Mouse (Mus musculus): ENCODE results near the gene Tatdn3. TPM values are rescaled to one million over a fixed set of nuclear protein-coding genes. Genes with fewer than 3 reads are reported as not detected.
"Not testable (repeated sequence)": the region's sequence is repeated elsewhere in the genome, so short reads cannot be mapped to it uniquely, and the experiment has no call there.

Gene Tatdn3
- polyA plus RNA-seq, 1 experiment from 2014 or later = 14.7 TPM

DNA sequence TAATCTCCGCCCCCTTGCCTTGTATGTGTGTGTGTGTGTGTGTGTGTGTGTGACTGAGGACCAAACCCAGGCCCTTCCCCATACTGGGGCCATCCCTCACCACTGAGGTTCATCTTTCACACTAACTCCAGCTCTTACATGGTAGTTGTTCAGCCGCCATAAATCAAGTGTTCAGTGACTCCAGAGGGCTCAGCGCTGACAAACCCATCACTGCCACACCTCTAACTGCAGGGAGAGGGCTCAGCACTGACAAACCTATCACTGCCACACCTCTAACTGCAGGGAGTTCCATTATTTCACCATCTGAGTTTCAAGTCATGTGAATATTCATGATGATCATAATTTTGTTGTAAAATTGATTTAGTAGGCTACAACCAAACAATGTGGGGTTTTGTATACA, 9.2 kb downstream of the Tatdn3 start:
- Histone ChIP-seq H3K4me1 (no peaks in the 10 kb centered on the region), H3K4me3 (no peak overlapping the region), H3K9me3 (no peaks in the 10 kb centered on the region), H3K36me3 (no peaks in the 10 kb centered on the region), H3K27ac (no peak overlapping the region), H3K9ac (no peak overlapping the region), H3K27me3 (no peaks in the 10 kb centered on the region), H3K4me2 (no peak overlapping the region)
- ATAC-seq (ENCODE audit: borderline replicate concordance, extremely low read depth, low FRiP score, low TSS enrichment) = no peak
- 60% methylated on average over 3 of the region's 3 CpGs for whole genome bisulfite sequencing

DNA sequence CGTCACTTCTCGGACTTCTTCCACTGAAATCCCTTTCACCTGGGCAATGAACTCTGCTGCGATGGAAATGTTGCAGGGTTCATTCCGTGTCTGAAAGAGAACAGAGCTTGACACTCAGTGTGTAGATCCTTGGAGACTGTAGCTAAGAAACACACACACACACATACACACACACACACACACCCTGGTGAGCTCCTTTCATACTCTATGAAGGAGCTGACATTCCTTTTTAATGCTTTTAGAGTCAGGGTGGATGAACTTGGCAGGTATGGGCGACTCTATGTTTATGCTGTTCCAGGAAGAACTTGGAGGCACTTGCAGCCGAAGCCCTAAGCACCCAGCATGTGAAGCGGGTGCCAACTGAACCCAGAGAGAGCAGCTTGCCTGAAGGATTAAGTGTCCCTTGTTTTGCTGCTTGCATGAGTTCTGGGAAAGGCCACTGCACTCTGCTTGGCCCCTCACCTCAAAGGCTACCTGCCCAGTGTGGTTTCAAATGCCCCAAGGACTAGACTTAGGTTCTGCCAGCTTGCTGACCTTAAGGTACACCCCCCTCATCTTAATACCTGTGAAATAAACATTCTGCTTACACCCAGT, 16.4 kb downstream of the Tatdn3 start:
- no peaks in the 10 kb centered on the region for H3K9me3 ChIP-seq
- H3K4me2 ChIP-seq = no peak overlapping the region
- no peak overlapping the region for H3K9ac ChIP-seq
- no peaks in the 10 kb centered on the region for H3K4me1 ChIP-seq
- no peak overlapping the region for H3K4me3 ChIP-seq
- H3K36me3 ChIP-seq = no peaks in the 10 kb centered on the region
- no peaks in the 10 kb centered on the region for H3K27me3 ChIP-seq
- no peak overlapping the region for H3K27ac ChIP-seq
- no peak for ATAC-seq (ENCODE audit: borderline replicate concordance, extremely low read depth, low FRiP score, low TSS enrichment)
- WGBS = 69% methylated on average over 7 of the region's 7 CpGs

DNA sequence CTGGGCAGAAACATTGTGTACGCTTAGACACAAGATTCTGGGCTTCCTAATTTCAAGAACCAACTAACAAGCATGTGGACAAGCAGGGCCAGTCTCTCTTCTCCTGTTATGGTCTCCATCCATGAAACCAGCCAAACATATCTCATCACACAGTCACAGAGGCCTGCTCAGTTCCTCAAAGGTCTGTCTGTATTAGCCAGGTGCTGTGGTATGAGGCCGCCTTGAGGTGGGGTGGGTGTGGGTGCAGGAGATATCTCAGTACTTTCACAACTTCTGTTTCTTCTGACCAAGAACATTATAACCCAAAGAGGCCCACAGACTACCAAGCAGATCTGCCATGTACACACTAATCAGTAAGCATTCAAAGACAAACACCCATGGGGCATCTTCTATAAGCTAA, 17.5 kb downstream of the Tatdn3 start:
- Histone ChIP-seq H3K4me1 (no peaks in the 10 kb centered on the region), H3K4me3 (no peak overlapping the region), H3K4me2 (no peak overlapping the region), H3K36me3 (no peaks in the 10 kb centered on the region), H3K27ac (no peak overlapping the region), H3K9ac (no peak overlapping the region), H3K9me3 (no peaks in the 10 kb centered on the region), H3K27me3 (no peaks in the 10 kb centered on the region)
- ATAC-seq (ENCODE audit: borderline replicate concordance, extremely low read depth, low FRiP score, low TSS enrichment) = no peak
- WGBS = 87% methylated on average over 2 of the region's 2 CpGs

DNA sequence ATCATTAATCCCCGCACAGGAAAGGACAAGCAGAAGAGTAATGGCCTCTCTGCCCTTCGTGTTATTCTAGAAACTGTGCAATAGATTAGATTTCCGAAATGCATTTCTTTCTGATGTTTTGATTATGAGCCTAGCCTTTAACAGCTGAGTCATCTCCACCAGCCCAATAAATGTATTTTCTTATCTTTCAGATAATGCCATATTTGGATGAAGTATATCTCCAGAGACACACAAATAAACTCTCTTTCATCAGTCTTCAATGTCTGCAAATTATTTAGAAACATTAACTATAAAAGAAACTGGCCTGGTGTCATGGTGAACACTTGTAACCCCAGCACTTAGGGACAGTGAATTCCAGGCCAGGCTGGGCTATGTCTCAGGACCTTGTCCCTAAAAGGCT, 20.0 kb downstream of the Tatdn3 start:
- no peak for ATAC-seq (ENCODE audit: borderline replicate concordance, extremely low read depth, low FRiP score, low TSS enrichment)
- Histone ChIP-seq H3K27me3 (no peaks in the 10 kb centered on the region), H3K4me1 (no peaks in the 10 kb centered on the region), H3K4me2 (no peak overlapping the region), H3K9me3 (no peaks in the 10 kb centered on the region), H3K9ac (no peak overlapping the region), H3K4me3 (no peak overlapping the region), H3K27ac (no peak overlapping the region), H3K36me3 (no peaks in the 10 kb centered on the region)
- WGBS = 38% methylated on average over 3 of the region's 3 CpGs

DNA sequence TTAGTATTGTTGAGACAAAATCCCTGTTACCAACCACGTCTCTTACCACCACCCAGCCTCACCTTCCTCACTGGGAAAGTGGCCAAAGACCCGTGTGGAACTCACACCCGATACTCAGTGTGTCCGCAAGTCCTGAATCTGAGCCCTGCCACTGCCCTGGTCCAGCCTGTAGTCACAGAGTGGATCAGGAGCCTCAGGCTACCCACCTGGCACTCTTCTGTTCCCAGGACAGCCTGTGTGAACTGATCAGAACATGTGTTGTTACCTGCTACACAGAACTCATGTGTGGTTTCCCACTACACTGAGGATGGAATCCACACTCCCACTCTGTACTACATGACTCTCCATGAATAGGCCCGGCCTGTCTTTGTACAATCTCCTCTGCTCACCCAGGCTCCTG, 20.6 kb downstream of the Tatdn3 start:
- Histone ChIP-seq H3K27ac (no peak overlapping the region), H3K9ac (no peak overlapping the region), H3K4me2 (no peak overlapping the region), H3K27me3 (no peaks in the 10 kb centered on the region), H3K4me3 (no peak overlapping the region), H3K9me3 (no peaks in the 10 kb centered on the region), H3K36me3 (no peaks in the 10 kb centered on the region), H3K4me1 (no peaks in the 10 kb centered on the region)
- ATAC-seq (ENCODE audit: borderline replicate concordance, extremely low read depth, low FRiP score, low TSS enrichment) = no peak
- 71% methylated on average over 5 of the region's 5 CpGs for WGBS

DNA sequence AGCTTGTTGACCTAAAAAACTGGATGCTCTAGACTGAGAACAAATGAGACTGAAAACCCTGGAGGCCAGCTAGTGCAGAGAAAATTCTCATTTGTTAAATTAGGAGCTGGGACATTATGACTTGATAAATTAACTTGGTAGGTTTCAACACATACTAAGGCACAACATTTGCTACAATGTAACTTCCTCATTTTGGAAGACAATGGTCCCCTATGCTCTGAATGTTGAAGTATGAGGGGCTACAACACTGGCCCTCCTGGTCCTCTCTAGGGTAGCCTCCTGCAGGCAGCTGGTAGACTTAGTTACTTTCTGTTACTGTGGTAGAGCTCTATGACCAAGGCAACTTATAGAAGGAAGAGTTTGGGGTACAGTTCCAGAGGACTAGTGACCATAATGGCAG, 21.4 kb downstream of the Tatdn3 start:
- Histone ChIP-seq H3K9ac (no peak overlapping the region), H3K4me1 (no peaks in the 10 kb centered on the region), H3K4me2 (no peak overlapping the region), H3K4me3 (no peak overlapping the region), H3K27ac (no peak overlapping the region), H3K27me3 (no peaks in the 10 kb centered on the region), H3K36me3 (no peaks in the 10 kb centered on the region), H3K9me3 (no peaks in the 10 kb centered on the region)
- ATAC-seq (ENCODE audit: borderline replicate concordance, extremely low read depth, low FRiP score, low TSS enrichment) = no peak

DNA sequence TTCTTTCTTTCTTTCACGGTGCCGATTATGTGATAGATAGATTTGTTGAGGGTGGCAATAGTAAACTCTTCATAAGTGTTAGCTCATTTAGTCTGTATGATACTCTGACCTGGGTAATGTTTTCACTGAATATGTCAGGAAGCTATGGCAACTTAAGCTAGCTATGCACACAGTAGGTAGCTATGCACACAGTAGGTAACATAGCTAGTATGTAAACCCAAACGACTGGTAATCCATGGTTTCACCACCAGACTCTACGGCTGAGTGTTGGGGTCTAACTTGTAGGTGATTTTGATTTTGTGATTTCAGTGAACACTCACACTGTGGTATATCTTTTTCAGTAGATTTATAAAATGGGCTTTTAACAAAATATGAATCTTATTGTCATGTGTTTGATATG, 24.7 kb downstream of the Tatdn3 start:
- no peaks in the 10 kb centered on the region for H3K27me3 ChIP-seq
- ATAC-seq (ENCODE audit: borderline replicate concordance, extremely low read depth, low FRiP score, low TSS enrichment) = no peak
- no peak overlapping the region for H3K9ac ChIP-seq
- H3K9me3 ChIP-seq = no peaks in the 10 kb centered on the region
- H3K4me2 ChIP-seq = no peak overlapping the region
- H3K27ac ChIP-seq = no peak overlapping the region
- H3K4me3 ChIP-seq = no peak overlapping the region
- no peaks in the 10 kb centered on the region for H3K36me3 ChIP-seq
- 86% methylated on average over 4 of the region's 4 CpGs for WGBS
- H3K4me1 ChIP-seq = no peaks in the 10 kb centered on the region

DNA sequence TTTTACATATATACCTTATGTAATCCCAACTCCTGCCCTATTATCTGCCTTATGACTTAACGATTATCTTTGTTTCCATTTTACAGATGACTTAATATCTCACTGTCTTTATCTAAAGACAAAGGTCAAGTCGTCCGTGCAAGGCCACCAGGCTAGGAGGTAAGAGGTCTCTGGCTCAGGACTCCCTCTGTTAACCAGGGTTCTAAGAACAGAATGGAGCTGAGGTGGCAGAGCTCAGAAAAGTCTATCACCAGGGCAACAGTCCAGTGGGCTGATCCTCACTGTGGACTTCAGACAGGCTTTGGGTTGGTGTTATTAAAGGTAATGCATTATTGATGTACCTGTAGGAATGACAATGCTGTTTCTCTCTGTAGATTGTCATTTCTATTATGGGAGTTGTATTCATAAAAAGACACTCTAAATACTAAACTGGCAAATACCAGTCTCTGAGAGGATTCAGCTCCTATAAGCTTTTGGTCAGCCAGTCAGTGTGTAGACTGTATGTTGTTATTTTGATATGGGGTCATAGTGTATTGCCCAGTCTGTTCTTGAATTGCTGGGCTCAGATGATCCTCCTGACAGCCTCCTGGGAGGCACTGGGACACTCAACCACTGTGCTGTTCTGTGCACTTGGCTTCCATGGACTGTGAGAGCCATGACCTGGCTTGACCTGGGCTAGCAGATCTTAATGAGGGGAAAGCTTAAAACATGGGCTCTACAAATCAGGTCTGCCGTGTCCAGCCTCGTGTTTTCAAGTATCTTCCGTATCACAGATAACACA, 26.0 kb downstream of the Tatdn3 start, which contains the start of gene Spata45:
TSS of gene Spata45 (plus strand) at position 86 of the 781 bp plus-strand sequence.
- no peak for ATAC-seq (ENCODE audit: borderline replicate concordance, extremely low read depth, low FRiP score, low TSS enrichment)
- Histone ChIP-seq H3K27me3 (no peaks in the 10 kb centered on the region), H3K36me3 (no peaks in the 10 kb centered on the region), H3K4me2 (no peak within 1 kb of the TSS), H3K9me3 (no peaks in the 10 kb centered on the region), H3K4me3 (no peak within 1 kb of the TSS), H3K9ac (no peak within 1 kb of the TSS), H3K27ac (no peak within 1 kb of the TSS), H3K4me1 (no peaks in the 10 kb centered on the region)
- 58% methylated on average over 6 of the region's 6 CpGs for WGBS

DNA sequence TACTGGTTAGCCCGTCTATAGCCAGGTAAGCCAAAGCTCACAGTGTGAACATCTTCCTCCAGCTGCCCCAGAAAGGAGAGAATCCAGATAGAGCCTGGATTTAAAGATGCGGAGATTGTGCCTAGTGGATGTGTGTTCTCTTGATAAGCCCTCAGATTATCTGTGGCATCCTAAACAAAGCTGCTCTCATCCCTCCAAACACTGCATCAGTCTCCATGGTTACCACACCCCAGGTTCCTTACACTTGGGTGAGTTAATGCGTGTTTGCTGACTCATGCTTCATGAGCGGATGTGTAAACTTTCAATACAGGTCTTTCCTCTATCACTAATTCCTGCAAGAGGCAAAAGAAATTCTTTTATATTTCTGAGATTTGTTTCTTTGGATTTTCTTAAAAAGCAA, 27.1 kb downstream of the Tatdn3 start:
- 31% methylated on average over 4 of the region's 4 CpGs for WGBS
- no peak overlapping the region for H3K4me2 ChIP-seq
- H3K9me3 ChIP-seq = no peaks in the 10 kb centered on the region
- H3K4me3 ChIP-seq = no peak overlapping the region
- H3K9ac ChIP-seq = no peak overlapping the region
- H3K36me3 ChIP-seq = no peaks in the 10 kb centered on the region
- no peaks in the 10 kb centered on the region for H3K27me3 ChIP-seq
- no peak overlapping the region for H3K27ac ChIP-seq
- no peaks in the 10 kb centered on the region for H3K4me1 ChIP-seq
- ATAC-seq (ENCODE audit: borderline replicate concordance, extremely low read depth, low FRiP score, low TSS enrichment) = no peak

DNA sequence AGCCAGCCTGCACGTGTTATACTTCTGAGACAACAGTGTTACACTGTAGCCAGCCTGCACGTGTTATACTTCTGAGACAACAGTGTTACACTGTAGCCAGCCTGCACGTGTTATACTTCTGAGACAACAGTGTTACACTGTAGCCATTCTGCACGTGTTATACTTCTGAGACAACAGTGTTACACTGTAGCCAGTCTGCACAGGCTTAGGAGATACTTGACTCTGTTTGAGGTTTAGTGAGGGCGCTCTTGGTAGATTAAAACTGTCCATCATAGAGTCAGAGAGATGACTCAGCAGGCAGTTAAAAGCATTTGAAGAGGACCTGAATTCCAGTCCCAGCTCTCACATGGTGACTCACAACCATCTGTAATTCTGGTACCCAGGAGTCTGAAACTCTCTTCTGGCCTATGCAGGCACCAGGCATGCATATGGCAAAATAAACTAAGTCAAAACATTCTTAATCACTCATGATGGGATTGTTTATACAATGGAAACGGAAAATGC, 31.8 kb downstream of the Tatdn3 start:
- not testable (repeated sequence) for H3K4me3 ChIP-seq; H3K4me1 ChIP-seq; H3K36me3 ChIP-seq; H3K27ac ChIP-seq; H3K9ac ChIP-seq; H3K9me3 ChIP-seq; H3K27me3 ChIP-seq; ATAC-seq (ENCODE audit: borderline replicate concordance, extremely low read depth, low FRiP score, low TSS enrichment); H3K4me2 ChIP-seq
- 49% methylated on average over 6 of the region's 6 CpGs for WGBS

DNA sequence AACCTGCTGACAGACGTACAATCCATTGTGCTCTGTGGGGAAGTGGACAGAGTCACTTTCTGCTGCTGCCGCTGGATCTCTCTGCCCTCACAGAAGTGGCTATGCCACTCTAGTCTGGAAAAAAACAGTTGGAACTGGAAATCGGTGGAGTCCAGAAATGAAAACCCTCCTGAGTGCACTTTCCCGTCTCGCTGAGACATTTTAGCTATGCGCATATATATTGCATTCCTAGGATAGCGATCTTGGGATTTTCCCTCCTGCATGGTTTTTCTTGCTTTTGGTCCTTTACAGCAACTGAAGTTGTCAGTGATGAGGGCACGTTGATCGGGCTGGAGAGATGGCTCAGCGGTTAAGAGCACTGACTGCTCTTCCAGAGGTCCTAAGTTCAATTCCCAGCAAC, 32.5 kb downstream of the Tatdn3 start:
- Histone ChIP-seq H3K9me3 (no peaks in the 10 kb centered on the region), H3K4me3 (no peak overlapping the region), H3K27ac (no peak overlapping the region), H3K27me3 (no peaks in the 10 kb centered on the region), H3K4me1 (peaks cover 8% of the 10 kb centered on the region), H3K4me2 (no peak overlapping the region), H3K36me3 (no peaks in the 10 kb centered on the region), H3K9ac (no peak overlapping the region)
- 51% methylated on average over 10 of the region's 10 CpGs for WGBS
- ATAC-seq (ENCODE audit: borderline replicate concordance, extremely low read depth, low FRiP score, low TSS enrichment) = no peak

DNA sequence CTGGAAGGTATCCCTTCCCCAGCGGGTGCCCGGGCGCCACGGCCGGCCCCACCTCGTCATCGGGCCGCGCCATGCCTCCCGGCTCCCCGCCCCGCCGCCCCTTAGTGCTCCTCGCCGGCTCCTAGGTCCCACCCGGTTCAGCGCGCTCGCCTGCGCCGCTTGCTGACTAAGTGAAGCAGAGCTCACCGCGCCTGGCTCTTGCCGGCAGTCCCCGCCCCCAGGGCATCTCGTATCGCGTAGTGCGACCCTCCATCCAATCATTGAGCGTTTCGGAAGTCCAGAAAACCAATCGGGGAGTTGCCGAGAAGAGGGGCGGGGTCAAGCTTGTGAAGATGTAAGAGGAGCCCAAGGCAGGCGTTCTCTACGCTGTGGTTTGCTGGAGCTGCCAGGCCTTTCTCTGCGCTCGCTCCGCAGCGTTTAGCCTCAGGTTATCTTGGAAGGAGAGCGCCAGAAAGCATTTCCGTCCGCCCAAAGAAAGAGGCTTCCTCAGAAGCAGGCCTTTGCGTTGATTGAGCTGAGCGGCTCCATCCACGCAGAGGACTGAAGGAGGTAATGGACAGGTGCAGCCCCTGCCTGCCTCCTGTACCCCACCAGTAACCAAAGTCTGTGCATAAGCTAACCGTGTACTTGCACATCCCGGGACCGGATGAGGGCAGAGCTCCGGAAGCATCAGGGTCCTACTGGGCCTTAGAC, 36.6 kb downstream of the Tatdn3 start, which contains the start of gene Flvcr1:
TSS of gene Flvcr1 (minus strand) at position 138 of the 693 bp plus-strand sequence.
- ATAC-seq (ENCODE audit: borderline replicate concordance, extremely low read depth, low FRiP score, low TSS enrichment) = peak; percentile 100
- Histone ChIP-seq H3K4me1 (peaks cover 17% of the 10 kb centered on the region), H3K4me3 (peak within 1 kb of the TSS; percentile 70), H3K36me3 (peaks cover 6% of the 10 kb centered on the region; the same call in 1 of the 2 replicates), H3K27me3 (no peaks in the 10 kb centered on the region), H3K9me3 (no peaks in the 10 kb centered on the region), H3K4me2 (peak within 1 kb of the TSS; percentile 93), H3K27ac (peak within 1 kb of the TSS; percentile 80), H3K9ac (peak within 1 kb of the TSS; percentile 67)
- under 1% methylated on average over 50 of the region's 50 CpGs for WGBS
